Mouse (Mus musculus) forebrain, embryonic 12.5 days (tissue): ENCODE results near the gene Asic2. TPM values are rescaled to one million over a fixed set of nuclear protein-coding genes. Genes with fewer than 3 reads are reported as not detected.

Source experiments
- ATAC-seq: fragments of 200-750 bp; cut with Nextera tagmentation; 2 replicates; pipeline ENCODE4 v1.8.0; 2017; ENCODE audit warnings: moderate TSS enrichment; ENCODE audit not compliant: low FRiP score
- H3K27ac ChIP-seq: fragments of 300-500 bp; sonication (generic); 2 replicates; pipeline ENCODE4 v1.5.1; 2016; ENCODE audit warnings: mild to moderate bottlenecking
- H3K27me3 ChIP-seq: fragments of 300-500 bp; sonication (generic); 2 replicates; pipeline ENCODE4 v1.6.1; 2016; ENCODE audit warnings: mild to moderate bottlenecking
- H3K36me3 ChIP-seq: fragments of 300-500 bp; sonication (generic); replicated peaks from 2 replicates; pipeline ENCODE4 v1.6.1; 2016; ENCODE audit warnings: mild to moderate bottlenecking
- H3K4me1 ChIP-seq: fragments of 300-500 bp; sonication (generic); 2 replicates; pipeline ENCODE4 v1.6.1; 2016
- H3K4me2 ChIP-seq: fragments of 300-500 bp; sonication (generic); 2 replicates; pipeline ENCODE4 v1.6.1; 2016; ENCODE audit warnings: mild to moderate bottlenecking, moderate library complexity
- H3K4me3 ChIP-seq: fragments of 300-500 bp; sonication (generic); replicated peaks from 2 replicates; pipeline ENCODE4 v1.5.1; 2016; ENCODE audit warnings: mild to moderate bottlenecking
- H3K9ac ChIP-seq: fragments of 300-500 bp; sonication (generic); 2 replicates; pipeline ENCODE4 v1.6.1; 2016; ENCODE audit warnings: mild to moderate bottlenecking
- H3K9me3 ChIP-seq: fragments of 300-500 bp; sonication (generic); 2 replicates; pipeline ENCODE4 v1.6.1; 2016
- WGBS: fragments of 180-500 bp; shearing (Covaris S2); methylation state at CpG from one replicate; pipeline ENCODE4 v1.1.7; 2016; 5-methylcytosine and 5-hydroxymethylcytosine counted together
- polyA plus RNA-seq: library from polyadenylated mRNA; unstranded; fragments of >200 nt; fragmentation: Nextera tagmentation; extraction: Ambion mirVana; gene quantifications from 2 replicates; pipeline ENCODE4 v1.2.1, GENCODE M21; 2016

Gene Asic2
- polyA plus RNA-seq, 1 experiment from 2014 or later = 3.3 TPM

GRCm38 (mm10) chr11:81671724-81672123, 296.5 kb downstream of the Asic2 start:
- H3K4me3 ChIP-seq = no peak overlapping the region
- H3K9me3 ChIP-seq = no peaks in the 10 kb centered on the region
- no peak overlapping the region for H3K9ac ChIP-seq
- no peaks in the 10 kb centered on the region for H3K27me3 ChIP-seq
- ATAC-seq = no peak
- H3K36me3 ChIP-seq = no peaks in the 10 kb centered on the region
- H3K27ac ChIP-seq = no peak overlapping the region
- no peak overlapping the region for H3K4me2 ChIP-seq
- no peaks in the 10 kb centered on the region for H3K4me1 ChIP-seq

DNA sequence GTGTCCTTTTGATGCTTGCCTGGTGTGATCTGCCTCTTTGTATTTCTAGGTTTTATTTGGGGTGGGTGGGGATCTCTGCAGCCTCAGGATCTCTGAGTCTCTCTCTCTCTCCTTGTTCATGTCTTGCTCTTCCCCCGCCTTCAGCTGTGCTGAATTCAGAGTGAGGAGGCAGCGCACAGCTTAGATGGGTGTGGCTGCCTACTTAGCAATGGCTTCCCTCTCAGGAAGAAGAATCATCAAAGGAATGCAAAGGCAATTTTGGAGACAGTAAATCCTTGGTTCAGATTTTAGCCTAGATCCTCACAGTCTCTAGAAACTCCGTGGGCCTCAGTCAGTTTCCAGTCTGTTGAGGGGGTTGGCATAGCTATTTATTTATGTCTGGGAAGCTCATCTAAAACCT, 297.8 kb downstream of the Asic2 start:
- Histone ChIP-seq H3K9ac (no peak overlapping the region), H3K9me3 (no peaks in the 10 kb centered on the region), H3K36me3 (no peaks in the 10 kb centered on the region), H3K4me3 (no peak overlapping the region), H3K27me3 (no peaks in the 10 kb centered on the region), H3K27ac (no peak overlapping the region), H3K4me2 (no peak overlapping the region), H3K4me1 (no peaks in the 10 kb centered on the region)
- WGBS = 75% methylated on average over 3 of the region's 3 CpGs
- ATAC-seq = no peak

- Histone ChIP-seq H3K4me1 (peaks cover 12% of the 10 kb centered on the region), H3K27ac (no peak overlapping the region), H3K36me3 (no peaks in the 10 kb centered on the region), H3K9me3 (no peaks in the 10 kb centered on the region), H3K9ac (no peak overlapping the region), H3K4me3 (no peak overlapping the region), H3K27me3 (no peaks in the 10 kb centered on the region), H3K4me2 (no peak overlapping the region)
- ATAC-seq = no peak
- WGBS = 70% methylated on average over 1 of the region's 1 CpGs
Measured at GRCm38 (mm10) chr11:81658850-81659249, 309.4 kb downstream of the Asic2 start.

GRCm38 (mm10) chr11:81657121-81657520, 311.1 kb downstream of the Asic2 start:
- 29% methylated on average over 2 of the region's 2 CpGs for WGBS
- no peak for ATAC-seq
- Histone ChIP-seq H3K4me2 (no peak overlapping the region), H3K9me3 (no peaks in the 10 kb centered on the region), H3K4me1 (peaks cover 12% of the 10 kb centered on the region), H3K27me3 (no peaks in the 10 kb centered on the region), H3K27ac (no peak overlapping the region), H3K9ac (no peak overlapping the region), H3K4me3 (no peak overlapping the region), H3K36me3 (no peaks in the 10 kb centered on the region)

DNA sequence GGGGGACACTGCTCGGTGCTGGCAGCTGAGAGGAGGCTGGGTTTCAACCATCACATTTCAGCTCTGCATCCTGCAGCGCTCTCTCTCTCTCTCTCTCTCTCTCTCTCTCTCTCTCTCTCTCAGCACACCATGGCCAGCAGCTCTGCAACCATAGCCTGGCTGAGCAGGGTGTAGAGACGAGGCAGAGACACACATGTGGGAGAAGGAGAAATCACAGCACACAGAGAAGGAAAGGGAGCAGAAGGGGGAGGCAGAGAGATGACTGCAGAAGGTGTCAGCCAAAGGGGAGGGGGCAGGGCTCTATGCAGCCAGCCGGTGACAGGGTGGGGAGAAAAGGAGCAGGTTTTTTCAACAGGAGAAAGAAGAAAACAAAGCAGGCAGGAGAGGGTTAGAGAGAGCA, 320.4 kb downstream of the Asic2 start:
- ATAC-seq = no peak
- H3K27ac ChIP-seq = no peak overlapping the region
- no peaks in the 10 kb centered on the region; the same call in 1 of the 2 replicates for H3K27me3 ChIP-seq

DNA sequence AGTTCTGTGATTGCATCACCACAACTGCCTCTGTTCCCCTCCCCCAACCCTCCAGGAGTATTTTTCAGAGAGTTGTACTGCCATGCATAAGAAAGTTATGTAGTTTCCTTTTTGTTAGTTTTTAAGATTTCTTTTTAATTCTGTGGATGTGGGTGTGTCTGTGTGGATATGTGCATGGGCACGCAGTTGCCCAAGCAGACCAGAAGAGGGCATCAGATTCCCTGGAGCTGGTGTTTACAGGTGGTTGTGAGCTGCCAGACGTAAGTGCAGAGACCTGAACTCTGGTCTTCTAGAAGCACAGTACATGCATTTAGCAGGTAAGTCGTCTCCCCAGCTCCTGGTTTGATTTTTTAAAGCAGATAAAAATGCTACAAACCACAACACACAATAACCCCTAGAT, 322.7 kb downstream of the Asic2 start:
- no peaks in the 10 kb centered on the region for H3K9me3 ChIP-seq
- 84% methylated on average over 3 of the region's 3 CpGs for WGBS
- H3K9ac ChIP-seq = no peak overlapping the region
- H3K4me2 ChIP-seq = no peak overlapping the region
- no peak for ATAC-seq
- H3K4me1 ChIP-seq = peaks cover 14% of the 10 kb centered on the region
- no peak overlapping the region for H3K27ac ChIP-seq
- H3K27me3 ChIP-seq = no peaks in the 10 kb centered on the region; the same call in 1 of the 2 replicates
- H3K36me3 ChIP-seq = no peaks in the 10 kb centered on the region
- H3K4me3 ChIP-seq = no peak overlapping the region

More for the DNA sequence above, 320.4 kb downstream of the Asic2 start:
- peaks cover 14% of the 10 kb centered on the region for H3K4me1 ChIP-seq
- no peaks in the 10 kb centered on the region for H3K36me3 ChIP-seq
- H3K9me3 ChIP-seq = no peaks in the 10 kb centered on the region
- H3K4me3 ChIP-seq = no peak overlapping the region
- no peak overlapping the region for H3K9ac ChIP-seq
- 37% methylated on average over 4 of the region's 4 CpGs for WGBS
- H3K4me2 ChIP-seq = no peak overlapping the region

GRCm38 (mm10) chr11:81636356-81636755, 331.9 kb downstream of the Asic2 start:
- no peak overlapping the region for H3K4me3 ChIP-seq
- peaks cover 9% of the 10 kb centered on the region for H3K4me1 ChIP-seq
- no peak overlapping the region for H3K9ac ChIP-seq
- H3K27me3 ChIP-seq = no peaks in the 10 kb centered on the region
- WGBS = 92% methylated on average over 9 of the region's 9 CpGs
- no peak overlapping the region for H3K4me2 ChIP-seq
- no peak for ATAC-seq
- no peaks in the 10 kb centered on the region for H3K36me3 ChIP-seq
- no peaks in the 10 kb centered on the region for H3K9me3 ChIP-seq
- H3K27ac ChIP-seq = no peak overlapping the region

DNA sequence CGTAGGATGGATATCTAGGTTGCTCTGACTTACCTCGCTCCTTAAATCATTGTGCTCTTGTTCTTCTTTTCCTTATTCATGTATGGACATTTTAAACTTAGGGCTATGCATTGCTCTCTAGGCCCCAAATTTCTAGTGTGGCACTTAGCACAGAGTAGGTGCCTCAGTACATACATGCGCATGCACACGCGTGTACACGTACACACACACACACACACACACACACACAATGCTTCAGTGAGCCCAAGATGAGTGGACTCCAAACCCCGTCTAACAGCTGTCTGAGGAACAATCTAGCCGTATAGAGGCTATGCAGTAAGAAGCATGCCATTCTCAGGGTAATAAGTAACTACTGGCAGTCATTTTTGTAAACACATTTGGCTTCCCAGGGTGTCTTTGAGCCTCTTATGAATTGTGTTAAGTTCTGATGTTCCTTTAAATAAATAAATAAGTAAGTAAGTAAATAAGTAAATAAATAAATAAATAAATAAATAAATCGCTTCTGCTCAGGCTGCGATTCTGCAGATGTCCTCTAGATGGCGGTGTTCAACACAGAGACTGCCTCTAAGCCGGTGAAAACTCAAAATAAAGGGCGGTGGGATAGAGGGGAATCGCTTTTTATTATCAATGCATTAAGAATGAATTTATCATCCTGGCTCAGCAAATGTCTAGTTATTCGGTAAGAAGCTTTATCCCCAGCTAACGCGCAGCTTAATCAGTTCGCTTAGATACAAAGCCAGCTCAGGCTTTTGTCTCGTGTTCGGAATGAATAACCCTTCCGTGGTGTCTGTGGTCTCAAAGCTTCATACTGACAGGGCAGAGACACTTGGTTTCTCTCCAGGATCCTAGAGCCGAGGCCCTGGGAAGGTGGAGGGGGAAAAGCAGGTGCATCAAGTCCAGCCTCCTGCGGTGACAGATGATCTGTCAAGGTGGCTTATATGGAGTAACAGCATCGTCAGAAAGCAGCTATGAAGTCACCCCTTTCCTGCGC, 333.6 kb downstream of the Asic2 start:
- Histone ChIP-seq H3K9ac (no peak overlapping the region), H3K9me3 (no peaks in the 10 kb centered on the region), H3K4me3 (no peak overlapping the region; the same call in 1 of the 2 replicates), H3K36me3 (no peaks in the 10 kb centered on the region), H3K27me3 (no peaks in the 10 kb centered on the region), H3K27ac (no peak overlapping the region), H3K4me1 (peaks cover 9% of the 10 kb centered on the region), H3K4me2 (peak overlapping the region; percentile 44)
- peak; percentile 23; the same call in 1 of the 2 replicates for ATAC-seq
- 51% methylated on average over 25 of the region's 25 CpGs for WGBS

DNA sequence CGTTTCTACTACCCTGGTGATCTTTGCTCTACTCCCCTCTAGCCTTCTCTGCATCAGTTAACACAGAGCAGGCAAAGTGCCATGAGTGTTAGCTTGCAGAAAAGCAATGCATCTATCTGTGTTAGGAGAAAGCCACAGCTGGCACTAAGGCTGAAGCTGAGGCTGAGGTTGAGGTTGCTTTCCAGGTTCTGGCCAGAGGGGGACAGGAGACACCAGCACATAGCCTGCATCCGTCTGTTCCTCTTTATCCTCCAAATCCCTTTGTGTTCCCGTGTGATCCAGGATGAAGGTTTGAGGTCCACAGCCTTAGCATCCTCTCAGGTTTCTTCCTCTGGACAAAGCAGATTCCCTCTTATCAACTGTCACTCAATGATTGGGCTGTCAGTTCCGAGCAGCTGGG, 343.1 kb downstream of the Asic2 start:
- no peaks in the 10 kb centered on the region for H3K27me3 ChIP-seq
- no peaks in the 10 kb centered on the region for H3K36me3 ChIP-seq
- H3K9me3 ChIP-seq = no peaks in the 10 kb centered on the region
- no peak overlapping the region for H3K4me3 ChIP-seq
- no peaks in the 10 kb centered on the region for H3K4me1 ChIP-seq
- no peak overlapping the region for H3K9ac ChIP-seq
- no peak for ATAC-seq
- no peak overlapping the region for H3K4me2 ChIP-seq
- 57% methylated on average over 4 of the region's 4 CpGs for WGBS
- no peak overlapping the region for H3K27ac ChIP-seq

DNA sequence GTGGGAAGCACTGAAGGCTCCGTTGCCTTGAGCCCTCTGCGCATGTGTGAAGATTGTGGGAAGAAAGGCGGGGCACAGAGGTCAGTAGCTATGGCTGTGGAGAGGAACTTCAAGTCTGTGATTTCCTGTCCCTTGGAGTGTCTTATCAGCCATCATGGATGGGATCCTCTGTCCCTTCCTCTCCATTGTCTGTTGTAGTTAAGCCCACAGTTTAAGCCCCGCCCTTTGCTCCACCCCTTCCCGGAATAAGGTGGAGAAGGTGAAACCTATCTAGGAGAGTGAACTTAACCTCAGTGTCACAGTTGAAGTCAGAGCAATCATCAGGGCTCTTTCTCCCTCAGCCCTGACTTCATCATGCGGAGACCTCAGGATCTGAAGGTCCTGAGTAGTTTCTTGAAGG, 347.7 kb downstream of the Asic2 start:
- Histone ChIP-seq H3K4me1 (no peaks in the 10 kb centered on the region), H3K27me3 (peaks cover 5% of the 10 kb centered on the region; the same call in 1 of the 2 replicates), H3K4me2 (no peak overlapping the region), H3K27ac (no peak overlapping the region), H3K4me3 (no peak overlapping the region), H3K36me3 (no peaks in the 10 kb centered on the region), H3K9me3 (no peaks in the 10 kb centered on the region), H3K9ac (no peak overlapping the region)
- ATAC-seq = no peak
- WGBS = 74% methylated on average over 6 of the region's 6 CpGs

- no peaks in the 10 kb centered on the region for H3K36me3 ChIP-seq
- peaks cover 5% of the 10 kb centered on the region; the same call in 1 of the 2 replicates for H3K27me3 ChIP-seq
- H3K9ac ChIP-seq = no peak overlapping the region
- ATAC-seq = no peak
- no peaks in the 10 kb centered on the region for H3K9me3 ChIP-seq
- H3K27ac ChIP-seq = no peak overlapping the region
- H3K4me3 ChIP-seq = no peak overlapping the region
- no peak overlapping the region for H3K4me2 ChIP-seq
- peaks cover 25% of the 10 kb centered on the region for H3K4me1 ChIP-seq
- WGBS = 80% methylated on average over 8 of the region's 8 CpGs
Measured at GRCm38 (mm10) chr11:81616437-81616836, 351.8 kb downstream of the Asic2 start.

DNA sequence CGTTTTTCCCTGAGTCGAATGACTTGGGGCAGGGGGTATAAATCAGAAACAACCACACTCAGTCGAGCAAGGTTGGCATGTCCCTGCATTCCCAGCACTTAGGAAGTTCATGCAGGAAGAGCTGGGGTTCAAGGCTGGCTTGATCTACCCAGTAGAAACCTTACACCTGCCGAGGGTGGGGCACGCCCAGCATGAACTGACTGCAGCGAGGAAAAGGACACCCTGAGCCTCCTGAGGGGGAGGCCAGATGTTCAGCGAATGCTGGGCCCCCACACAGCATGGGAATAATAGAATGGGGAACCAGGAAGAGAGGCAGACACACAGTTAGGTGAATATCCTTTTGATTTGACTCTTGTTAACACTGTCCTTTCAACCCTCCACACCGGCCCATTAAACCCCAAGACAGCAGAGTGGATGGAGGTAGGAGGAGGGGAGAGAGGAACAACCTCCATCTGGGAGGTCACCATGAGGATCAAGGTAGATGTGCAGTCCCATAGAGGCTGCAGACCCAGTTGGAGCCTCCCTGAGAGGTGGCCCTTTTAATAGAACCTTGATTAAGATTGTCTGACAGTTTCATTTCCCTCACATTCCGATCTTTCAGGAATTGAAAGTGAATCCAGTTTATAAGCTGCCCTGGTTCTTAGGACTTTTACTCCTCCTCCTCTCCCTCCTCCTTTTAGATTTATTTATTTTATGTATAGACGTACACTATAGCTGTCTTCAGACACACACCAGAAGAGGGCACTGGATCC, 354.2 kb downstream of the Asic2 start:
- Histone ChIP-seq H3K9me3 (no peaks in the 10 kb centered on the region), H3K4me2 (peak overlapping the region; percentile 55), H3K4me1 (peaks cover 29% of the 10 kb centered on the region), H3K27ac (no peak overlapping the region; the same call in 1 of the 2 replicates), H3K36me3 (no peaks in the 10 kb centered on the region), H3K9ac (peak overlapping the region; percentile 30; the same call in 1 of the 2 replicates), H3K4me3 (no peak overlapping the region), H3K27me3 (peaks cover 9% of the 10 kb centered on the region; the same call in 1 of the 2 replicates)
- 26% methylated on average over 10 of the region's 10 CpGs for WGBS
- no peak for ATAC-seq
